Mouse (Mus musculus): ENCODE measurements around the gene Kirrel3.

DNA sequence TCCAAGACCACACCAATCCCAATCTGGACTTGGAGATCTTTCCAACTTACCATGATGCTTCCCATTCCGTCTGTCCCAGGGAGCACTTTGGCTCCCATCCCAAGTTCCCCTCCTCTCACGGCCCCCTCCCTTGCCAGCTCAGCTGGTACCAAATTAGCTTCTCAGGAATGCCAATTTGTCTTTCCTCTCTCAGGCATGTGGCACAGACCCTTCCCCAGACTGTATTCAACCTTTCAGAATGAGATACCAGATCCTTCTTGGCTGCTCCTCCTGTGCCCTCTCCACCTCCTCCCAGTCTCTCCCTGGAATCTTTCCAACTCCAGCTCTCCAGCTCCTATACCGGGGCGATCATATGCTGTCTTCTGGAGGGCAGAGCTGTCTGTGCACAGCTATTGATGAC, 264.2 kb downstream of the Kirrel3 start:
- TF ChIP-seq CTCF (IDR thresholded peaks at IDR 0.05) (no peak), EP300 (IDR thresholded peaks at IDR 0.05) (no peak)

Data from lung, postnatal 0 days (tissue).